Mouse (Mus musculus) forebrain, embryonic 12.5 days (tissue): Measurements from ENCODE around the gene Pde4b. TPM values are rescaled to one million over a fixed set of nuclear protein-coding genes. Genes with fewer than 3 reads are reported as not detected.

Source experiments
- ATAC-seq: fragments of 200-750 bp; cut with Nextera tagmentation; 2 replicates; pipeline ENCODE4 v1.8.0; 2017; ENCODE audit warnings: moderate TSS enrichment; ENCODE audit not compliant: low FRiP score
- H3K27ac ChIP-seq: fragments of 300-500 bp; sonication (generic); 2 replicates; pipeline ENCODE4 v1.5.1; 2016; ENCODE audit warnings: mild to moderate bottlenecking
- H3K27me3 ChIP-seq: fragments of 300-500 bp; sonication (generic); 2 replicates; pipeline ENCODE4 v1.6.1; 2016; ENCODE audit warnings: mild to moderate bottlenecking
- H3K36me3 ChIP-seq: fragments of 300-500 bp; sonication (generic); replicated peaks from 2 replicates; pipeline ENCODE4 v1.6.1; 2016; ENCODE audit warnings: mild to moderate bottlenecking
- H3K4me1 ChIP-seq: fragments of 300-500 bp; sonication (generic); 2 replicates; pipeline ENCODE4 v1.6.1; 2016
- H3K4me2 ChIP-seq: fragments of 300-500 bp; sonication (generic); 2 replicates; pipeline ENCODE4 v1.6.1; 2016; ENCODE audit warnings: mild to moderate bottlenecking, moderate library complexity
- H3K4me3 ChIP-seq: fragments of 300-500 bp; sonication (generic); replicated peaks from 2 replicates; pipeline ENCODE4 v1.5.1; 2016; ENCODE audit warnings: mild to moderate bottlenecking
- H3K9ac ChIP-seq: fragments of 300-500 bp; sonication (generic); 2 replicates; pipeline ENCODE4 v1.6.1; 2016; ENCODE audit warnings: mild to moderate bottlenecking
- H3K9me3 ChIP-seq: fragments of 300-500 bp; sonication (generic); 2 replicates; pipeline ENCODE4 v1.6.1; 2016
- WGBS: fragments of 180-500 bp; shearing (Covaris S2); methylation state at CpG from one replicate; pipeline ENCODE4 v1.1.7; 2016; 5-methylcytosine and 5-hydroxymethylcytosine counted together
- polyA plus RNA-seq: library from polyadenylated mRNA; unstranded; fragments of >200 nt; fragmentation: Nextera tagmentation; extraction: Ambion mirVana; gene quantifications from 2 replicates; pipeline ENCODE4 v1.2.1, GENCODE M21; 2016

The Pde4b gene
- polyA plus RNA-seq, 1 experiment from 2014 or later = 7.5 TPM

GRCm38 (mm10) chr4:102629621-102630020, 542.3 kb downstream of the Pde4b start:
- no peaks in the 10 kb centered on the region for H3K9me3 ChIP-seq
- H3K4me2 ChIP-seq = no peak overlapping the region
- WGBS = 86% methylated on average over 4 of the region's 4 CpGs

DNA sequence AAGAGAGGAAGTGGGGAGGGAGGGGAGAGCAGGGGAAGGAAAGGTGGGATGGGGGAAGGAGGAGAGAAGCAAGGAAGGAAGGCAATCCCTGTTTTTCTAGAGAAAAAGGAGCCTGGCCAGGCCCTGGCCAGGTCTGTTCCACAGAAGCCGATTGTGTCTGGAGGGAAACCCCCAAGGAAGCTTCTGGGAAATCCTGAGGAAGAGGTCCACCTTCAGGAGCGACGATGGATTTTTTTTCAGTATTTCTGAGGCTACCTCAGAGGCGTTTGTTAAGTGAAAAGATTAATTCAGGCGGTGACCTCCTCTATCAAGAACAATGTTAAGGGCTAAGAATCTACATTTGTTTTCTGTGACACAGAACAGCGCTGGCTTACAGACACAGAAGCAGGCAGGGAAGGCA, 542.9 kb downstream of the Pde4b start:
- Histone ChIP-seq H3K4me1 (peaks cover 12% of the 10 kb centered on the region; the same call in 1 of the 2 replicates), H3K4me2 (no peak overlapping the region), H3K36me3 (no peaks in the 10 kb centered on the region), H3K9ac (no peak overlapping the region), H3K4me3 (no peak overlapping the region), H3K27me3 (no peaks in the 10 kb centered on the region), H3K27ac (no peak overlapping the region), H3K9me3 (no peaks in the 10 kb centered on the region)
- no peak for ATAC-seq
- WGBS = 53% methylated on average over 6 of the region's 6 CpGs

More at GRCm38 (mm10) chr4:102629621-102630020, 542.3 kb downstream of the Pde4b start:
- Histone ChIP-seq H3K27ac (no peak overlapping the region), H3K9ac (no peak overlapping the region), H3K36me3 (no peaks in the 10 kb centered on the region), H3K27me3 (no peaks in the 10 kb centered on the region), H3K4me1 (peaks cover 12% of the 10 kb centered on the region; the same call in 1 of the 2 replicates), H3K4me3 (no peak overlapping the region)
- ATAC-seq = no peak

- Histone ChIP-seq H3K36me3 (no peaks in the 10 kb centered on the region), H3K9me3 (no peaks in the 10 kb centered on the region), H3K4me1 (peaks cover 12% of the 10 kb centered on the region; the same call in 1 of the 2 replicates), H3K27ac (no peak overlapping the region), H3K4me3 (no peak overlapping the region), H3K27me3 (no peaks in the 10 kb centered on the region), H3K9ac (no peak overlapping the region), H3K4me2 (no peak overlapping the region)
- no peak for ATAC-seq
- WGBS = 68% methylated on average over 3 of the region's 3 CpGs
Measured at GRCm38 (mm10) chr4:102631624-102632023, 544.3 kb downstream of the Pde4b start.

- Histone ChIP-seq H3K27me3 (no peaks in the 10 kb centered on the region), H3K27ac (no peak overlapping the region), H3K9me3 (no peaks in the 10 kb centered on the region), H3K4me2 (no peak overlapping the region), H3K4me1 (peaks cover 7% of the 10 kb centered on the region; the same call in 1 of the 2 replicates), H3K36me3 (no peaks in the 10 kb centered on the region), H3K9ac (no peak overlapping the region), H3K4me3 (no peak overlapping the region)
- 87% methylated on average over 5 of the region's 5 CpGs for WGBS
- no peak for ATAC-seq
Measured at GRCm38 (mm10) chr4:102633241-102633640, 545.9 kb downstream of the Pde4b start.

GRCm38 (mm10) chr4:102635258-102635657, 547.9 kb downstream of the Pde4b start:
- no peaks in the 10 kb centered on the region; the same call in 1 of the 2 replicates for H3K4me1 ChIP-seq
- ATAC-seq = no peak
- H3K4me2 ChIP-seq = no peak overlapping the region
- no peaks in the 10 kb centered on the region for H3K27me3 ChIP-seq
- H3K36me3 ChIP-seq = no peaks in the 10 kb centered on the region
- 84% methylated on average over 9 of the region's 9 CpGs for WGBS
- H3K27ac ChIP-seq = no peak overlapping the region
- no peaks in the 10 kb centered on the region for H3K9me3 ChIP-seq
- no peak overlapping the region for H3K4me3 ChIP-seq
- H3K9ac ChIP-seq = no peak overlapping the region

GRCm38 (mm10) chr4:102635944-102636343, 548.6 kb downstream of the Pde4b start:
- H3K27ac ChIP-seq = no peak overlapping the region
- 80% methylated on average over 8 of the region's 8 CpGs for WGBS
- H3K4me2 ChIP-seq = no peak overlapping the region
- H3K4me3 ChIP-seq = no peak overlapping the region
- H3K36me3 ChIP-seq = no peaks in the 10 kb centered on the region
- no peak for ATAC-seq
- no peaks in the 10 kb centered on the region; the same call in 1 of the 2 replicates for H3K4me1 ChIP-seq
- no peak overlapping the region for H3K9ac ChIP-seq
- no peaks in the 10 kb centered on the region for H3K27me3 ChIP-seq
- H3K9me3 ChIP-seq = no peaks in the 10 kb centered on the region

GRCm38 (mm10) chr4:102637348-102637910, 550.1 kb downstream of the Pde4b start:
- H3K27ac ChIP-seq = no peak overlapping the region
- H3K9ac ChIP-seq = no peak overlapping the region
- H3K27me3 ChIP-seq = no peaks in the 10 kb centered on the region
- H3K36me3 ChIP-seq = no peaks in the 10 kb centered on the region
- H3K4me2 ChIP-seq = no peak overlapping the region
- no peaks in the 10 kb centered on the region for H3K4me1 ChIP-seq
- no peaks in the 10 kb centered on the region for H3K9me3 ChIP-seq
- ATAC-seq = no peak
- 91% methylated on average over 4 of the region's 4 CpGs for WGBS
- no peak overlapping the region for H3K4me3 ChIP-seq

DNA sequence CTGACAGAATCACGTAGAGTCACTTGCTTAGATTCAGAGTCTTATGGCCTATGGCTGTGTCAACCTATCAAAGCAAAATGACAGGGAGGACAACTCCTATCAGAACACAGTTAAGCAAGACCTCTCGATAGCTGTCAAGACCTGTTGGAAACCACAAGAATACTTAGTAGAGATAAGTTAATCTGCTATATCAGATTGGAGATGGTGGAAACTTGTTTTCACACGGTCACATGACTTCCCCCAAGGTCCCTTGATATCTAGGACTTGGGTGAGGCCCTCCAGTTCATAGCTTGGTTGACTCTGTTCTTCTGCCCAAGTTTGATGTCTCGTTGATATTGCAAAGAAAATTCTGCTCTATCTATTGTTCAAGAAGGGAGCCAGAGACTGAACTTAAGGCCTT, 553.6 kb downstream of the Pde4b start:
- Histone ChIP-seq H3K4me1 (no peaks in the 10 kb centered on the region), H3K4me2 (no peak overlapping the region), H3K36me3 (no peaks in the 10 kb centered on the region), H3K27me3 (no peaks in the 10 kb centered on the region), H3K9me3 (no peaks in the 10 kb centered on the region), H3K4me3 (no peak overlapping the region), H3K27ac (no peak overlapping the region), H3K9ac (no peak overlapping the region)
- no peak for ATAC-seq
- WGBS = 87% methylated on average over 4 of the region's 4 CpGs

GRCm38 (mm10) chr4:102644062-102644461, 556.7 kb downstream of the Pde4b start:
- WGBS = 83% methylated on average over 6 of the region's 6 CpGs
- Histone ChIP-seq H3K4me1 (no peaks in the 10 kb centered on the region), H3K9me3 (no peaks in the 10 kb centered on the region), H3K36me3 (no peaks in the 10 kb centered on the region), H3K27me3 (no peaks in the 10 kb centered on the region), H3K27ac (no peak overlapping the region), H3K9ac (no peak overlapping the region), H3K4me2 (no peak overlapping the region), H3K4me3 (no peak overlapping the region)
- no peak for ATAC-seq

DNA sequence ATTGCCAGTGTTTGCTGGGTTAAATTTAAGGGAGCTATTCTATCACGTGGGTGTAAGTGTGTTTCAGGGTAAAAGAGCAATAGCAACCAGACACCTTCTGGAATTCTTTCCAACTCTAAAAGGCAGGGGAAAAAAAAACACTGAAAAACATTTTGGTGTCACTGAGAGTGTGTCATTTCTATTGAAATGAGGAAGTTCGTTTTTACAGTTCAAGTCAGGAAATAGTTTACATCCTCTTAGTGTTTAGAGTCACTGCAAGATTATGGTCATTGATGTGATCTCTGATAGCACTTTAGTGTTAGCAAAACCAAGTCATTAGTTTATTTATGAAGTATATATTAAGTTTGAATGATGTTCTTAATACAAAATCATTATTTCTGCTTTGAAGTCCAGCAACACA, 559.7 kb downstream of the Pde4b start:
- H3K9me3 ChIP-seq = no peaks in the 10 kb centered on the region
- H3K4me2 ChIP-seq = no peak overlapping the region
- no peak overlapping the region for H3K9ac ChIP-seq
- WGBS = 77% methylated on average over 2 of the region's 2 CpGs
- H3K36me3 ChIP-seq = no peaks in the 10 kb centered on the region
- no peak for ATAC-seq
- H3K4me1 ChIP-seq = no peaks in the 10 kb centered on the region
- no peak overlapping the region for H3K27ac ChIP-seq
- H3K27me3 ChIP-seq = no peaks in the 10 kb centered on the region
- H3K4me3 ChIP-seq = no peak overlapping the region

DNA sequence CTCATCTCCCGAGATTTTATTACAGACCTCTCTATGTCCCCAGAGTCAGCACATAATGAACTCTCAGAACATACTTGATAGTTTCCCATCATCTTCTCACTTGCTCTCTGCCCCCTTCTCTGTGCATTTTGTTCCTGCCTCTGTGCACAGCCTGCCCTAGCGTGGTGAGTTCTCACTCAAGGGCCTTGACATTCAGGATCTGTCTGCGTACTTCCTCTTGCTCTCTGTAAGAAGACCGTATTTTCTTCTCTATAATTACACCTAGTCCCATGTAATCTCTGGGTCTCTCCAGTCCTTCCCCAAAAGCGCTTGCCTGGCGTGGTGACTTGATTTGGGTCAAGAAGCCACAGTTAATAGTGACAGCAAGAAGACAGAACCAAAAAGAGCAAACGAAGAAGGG, 568.0 kb downstream of the Pde4b start:
- 91% methylated on average over 7 of the region's 7 CpGs for WGBS
- ATAC-seq = no peak

GRCm38 (mm10) chr4:102656494-102657036, 569.2 kb downstream of the Pde4b start:
- no peak overlapping the region for H3K27ac ChIP-seq
- no peaks in the 10 kb centered on the region for H3K36me3 ChIP-seq
- no peaks in the 10 kb centered on the region for H3K9me3 ChIP-seq
- no peaks in the 10 kb centered on the region for H3K4me1 ChIP-seq
- 12% methylated on average over 3 of the region's 3 CpGs for WGBS
- H3K4me3 ChIP-seq = no peak overlapping the region
- H3K9ac ChIP-seq = no peak overlapping the region
- no peak overlapping the region for H3K4me2 ChIP-seq
- no peaks in the 10 kb centered on the region for H3K27me3 ChIP-seq
- ATAC-seq = no peak

More for the DNA sequence above, 568.0 kb downstream of the Pde4b start:
- Histone ChIP-seq H3K9ac (no peak overlapping the region), H3K4me3 (no peak overlapping the region), H3K4me1 (no peaks in the 10 kb centered on the region), H3K36me3 (no peaks in the 10 kb centered on the region), H3K27ac (no peak overlapping the region), H3K27me3 (no peaks in the 10 kb centered on the region), H3K4me2 (no peak overlapping the region), H3K9me3 (no peaks in the 10 kb centered on the region)
